Mouse (Mus musculus): ENCODE results near the gene Cacna1a. TPM values are rescaled to one million over a fixed set of nuclear protein-coding genes. Genes with fewer than 3 reads are reported as not detected.
A peak's percentile ranks its signal among the peaks of the same experiment; 100 is the strongest.

Cacna1a gene
- polyA plus RNA-seq, 1 experiment from 2014 or later: 29.8 TPM

DNA sequence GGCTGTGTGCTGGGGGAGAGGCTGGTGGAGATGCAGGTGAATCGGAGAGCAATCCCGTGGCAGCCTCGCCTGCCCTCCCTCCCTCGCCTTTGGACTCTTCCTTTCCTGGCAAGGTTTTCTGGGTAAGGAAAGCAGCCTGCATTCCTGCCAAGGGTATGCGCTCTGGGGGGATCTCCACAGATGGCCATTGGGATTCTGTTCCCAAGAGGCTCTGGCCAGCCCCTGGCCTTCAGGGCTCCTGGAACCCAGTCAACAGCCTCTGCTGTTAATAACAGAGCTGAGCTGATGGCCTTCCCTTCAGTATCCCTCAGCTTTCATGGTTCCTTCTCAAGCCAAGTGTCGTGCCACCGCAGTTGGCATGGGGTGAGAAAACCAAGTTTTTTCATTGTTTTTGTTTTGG is 51.6 kb downstream of the Cacna1a start:
- 0 out of 2 replicates have a peak, but pooled peaks cover 8% of the 10 kb centered on the region for H3K4me1 ChIP-seq (ENCODE audit: control insufficient read depth, insufficient read depth, low read length)
- no peaks in the 10 kb centered on the region for H3K27me3 ChIP-seq (ENCODE audit: control insufficient read depth, insufficient read depth, low read length)
- no peak overlapping the region for H3K27ac ChIP-seq (ENCODE audit: low read depth, low read length)
- peaks cover 8% of the 10 kb centered on the region; the same call in 1 of the 2 replicates for H3K36me3 ChIP-seq (ENCODE audit: control insufficient read depth, insufficient read depth, low read length)
- H3K4me2 ChIP-seq (ENCODE audit: low read depth, low read length): no peak overlapping the region
- H3K9me3 ChIP-seq (ENCODE audit: control insufficient read depth, low read length): no peaks in the 10 kb centered on the region
- WGBS: 88% methylated on average over 7 of the region's 7 CpGs
- H3K4me3 ChIP-seq (ENCODE audit: low read depth, low read length): no peak overlapping the region
- no peak overlapping the region for H3K9ac ChIP-seq (replicated peaks; ENCODE audit: low read depth, low read length)
- no peak for ATAC-seq (ENCODE audit: low read depth)

DNA sequence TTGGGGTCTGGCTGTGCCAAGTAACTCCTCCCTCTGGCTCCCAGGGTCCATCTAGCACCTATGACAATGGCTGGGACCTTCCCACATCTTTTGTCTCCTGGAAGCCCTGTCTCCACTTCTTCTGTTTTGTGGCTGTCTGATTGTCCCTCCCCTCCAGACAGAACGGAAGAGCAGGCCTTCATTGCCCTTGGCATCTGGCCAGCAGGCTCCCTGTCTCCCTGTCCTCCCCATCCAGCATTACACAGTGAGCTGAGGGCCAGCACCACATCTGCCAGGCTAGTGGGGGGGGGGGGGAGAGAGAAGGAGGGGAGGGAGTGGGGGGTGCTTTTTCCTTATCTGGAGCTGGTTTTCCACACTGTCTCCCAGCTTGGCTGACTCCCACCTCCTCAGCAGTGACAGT is 53.8 kb downstream of the Cacna1a start:
- H3K27ac ChIP-seq (ENCODE audit: low read depth, low read length): no peak overlapping the region
- no peaks in the 10 kb centered on the region for H3K9me3 ChIP-seq (ENCODE audit: control insufficient read depth, low read length)
- ATAC-seq (ENCODE audit: low read depth): peak; percentile 38; the same call in 1 of the 2 replicates
- peaks cover 8% of the 10 kb centered on the region; the same call in 1 of the 2 replicates for H3K36me3 ChIP-seq (ENCODE audit: control insufficient read depth, insufficient read depth, low read length)
- no peaks in the 10 kb centered on the region for H3K27me3 ChIP-seq (ENCODE audit: control insufficient read depth, insufficient read depth, low read length)
- no peak overlapping the region for H3K4me3 ChIP-seq (ENCODE audit: low read depth, low read length)
- no peak overlapping the region for H3K9ac ChIP-seq (replicated peaks; ENCODE audit: low read depth, low read length)
- H3K4me1 ChIP-seq (ENCODE audit: control insufficient read depth, insufficient read depth, low read length): 0 out of 2 replicates have a peak, but pooled peaks cover 8% of the 10 kb centered on the region
- WGBS: 7% methylated on average over 1 of the region's 1 CpGs
- H3K4me2 ChIP-seq (ENCODE audit: low read depth, low read length): no peak overlapping the region

DNA sequence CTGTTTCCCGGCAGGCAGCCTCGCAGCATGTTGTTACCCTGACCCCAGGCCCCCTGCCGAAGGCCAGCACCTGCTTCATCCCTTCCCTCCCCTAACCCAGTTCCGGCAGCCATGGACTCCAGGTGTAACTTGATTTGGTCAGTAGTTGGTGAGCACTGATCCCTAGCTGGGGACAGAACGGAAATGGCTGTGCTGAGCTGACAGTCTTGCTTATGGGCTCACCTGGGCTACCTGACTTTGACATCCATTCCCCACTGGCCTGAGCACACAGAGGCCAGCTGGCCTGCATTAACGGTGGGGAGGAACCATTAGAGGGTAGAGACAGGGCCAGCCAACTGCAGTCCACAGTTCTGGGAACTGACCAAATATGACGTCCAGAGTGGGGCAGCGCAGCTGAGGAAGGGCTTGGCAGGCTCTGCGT is 58.3 kb downstream of the Cacna1a start:
- Histone ChIP-seq H3K27ac (ENCODE audit: low read depth, low read length) (no peak overlapping the region), H3K36me3 (ENCODE audit: control insufficient read depth, insufficient read depth, low read length) (peaks cover 8% of the 10 kb centered on the region; the same call in 1 of the 2 replicates), H3K4me1 (ENCODE audit: control insufficient read depth, insufficient read depth, low read length) (0 out of 2 replicates have a peak, but pooled peaks cover 7% of the 10 kb centered on the region), H3K27me3 (ENCODE audit: control insufficient read depth, insufficient read depth, low read length) (no peaks in the 10 kb centered on the region), H3K4me2 (ENCODE audit: low read depth, low read length) (no peak overlapping the region), H3K4me3 (ENCODE audit: low read depth, low read length) (no peak overlapping the region), H3K9ac (replicated peaks; ENCODE audit: low read depth, low read length) (no peak overlapping the region), H3K9me3 (ENCODE audit: control insufficient read depth, low read length) (no peaks in the 10 kb centered on the region)
- WGBS: 90% methylated on average over 9 of the region's 9 CpGs
- no peak for ATAC-seq (ENCODE audit: low read depth)

- Histone ChIP-seq H3K9me3 (ENCODE audit: control insufficient read depth, low read length) (no peaks in the 10 kb centered on the region), H3K4me3 (ENCODE audit: low read depth, low read length) (no peak overlapping the region), H3K4me1 (ENCODE audit: control insufficient read depth, insufficient read depth, low read length) (no peaks in the 10 kb centered on the region), H3K36me3 (ENCODE audit: control insufficient read depth, insufficient read depth, low read length) (no peaks in the 10 kb centered on the region), H3K27ac (ENCODE audit: low read depth, low read length) (no peak overlapping the region), H3K4me2 (ENCODE audit: low read depth, low read length) (no peak overlapping the region), H3K27me3 (ENCODE audit: control insufficient read depth, insufficient read depth, low read length) (no peaks in the 10 kb centered on the region), H3K9ac (replicated peaks; ENCODE audit: low read depth, low read length) (no peak overlapping the region)
- WGBS: 47% methylated on average over 6 of the region's 6 CpGs
- ATAC-seq (ENCODE audit: low read depth): no peak
Observed at GRCm38 (mm10) chr8:84454532-84454931, 66.3 kb downstream of the Cacna1a start.

DNA sequence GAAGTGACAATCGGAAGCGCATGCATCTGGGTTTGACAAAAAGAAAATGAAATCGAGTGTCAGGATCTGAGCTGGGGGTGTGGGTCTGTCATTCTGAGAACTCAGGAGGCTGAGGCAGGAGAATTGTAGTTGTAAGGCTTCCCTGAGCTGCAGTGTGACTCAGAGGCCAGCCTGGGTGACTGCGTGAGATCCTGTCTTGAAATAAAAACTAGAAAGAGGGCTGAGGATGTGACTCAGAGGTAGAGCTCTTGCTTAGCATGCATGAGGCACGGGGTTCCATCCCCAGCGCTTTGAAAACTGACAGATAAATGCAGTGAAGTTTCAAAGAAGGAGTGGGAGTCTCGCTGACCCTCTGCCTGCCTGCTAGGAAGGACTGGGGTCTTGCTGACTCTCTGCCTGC is 70.6 kb downstream of the Cacna1a start:
- no peak; the same call in 1 of the 2 replicates for ATAC-seq (ENCODE audit: low read depth)
- 71% methylated on average over 7 of the region's 7 CpGs for WGBS
- H3K4me2 ChIP-seq (ENCODE audit: low read depth, low read length): no peak overlapping the region
- H3K27me3 ChIP-seq (ENCODE audit: control insufficient read depth, insufficient read depth, low read length): no peaks in the 10 kb centered on the region
- no peak overlapping the region for H3K9ac ChIP-seq (replicated peaks; ENCODE audit: low read depth, low read length)
- no peak overlapping the region; the same call in 1 of the 2 replicates for H3K27ac ChIP-seq (ENCODE audit: low read depth, low read length)
- peaks cover 17% of the 10 kb centered on the region for H3K36me3 ChIP-seq (ENCODE audit: control insufficient read depth, insufficient read depth, low read length)
- peaks cover 4% of the 10 kb centered on the region for H3K9me3 ChIP-seq (ENCODE audit: control insufficient read depth, low read length)
- no peak overlapping the region for H3K4me3 ChIP-seq (ENCODE audit: low read depth, low read length)
- H3K4me1 ChIP-seq (ENCODE audit: control insufficient read depth, insufficient read depth, low read length): no peaks in the 10 kb centered on the region

- no peak overlapping the region for H3K9ac ChIP-seq (replicated peaks; ENCODE audit: low read depth, low read length)
- no peaks in the 10 kb centered on the region for H3K27me3 ChIP-seq (ENCODE audit: control insufficient read depth, insufficient read depth, low read length)
- H3K36me3 ChIP-seq (ENCODE audit: control insufficient read depth, insufficient read depth, low read length): peaks cover 17% of the 10 kb centered on the region
- no peak overlapping the region for H3K4me2 ChIP-seq (ENCODE audit: low read depth, low read length)
- H3K4me3 ChIP-seq (ENCODE audit: low read depth, low read length): no peak overlapping the region
- ATAC-seq (ENCODE audit: low read depth): peak; percentile 74; the same call in 1 of the 2 replicates
- peak overlapping the region; percentile 40; the same call in 1 of the 2 replicates for H3K27ac ChIP-seq (ENCODE audit: low read depth, low read length)
- H3K9me3 ChIP-seq (ENCODE audit: control insufficient read depth, low read length): peaks cover 4% of the 10 kb centered on the region
- no peaks in the 10 kb centered on the region for H3K4me1 ChIP-seq (ENCODE audit: control insufficient read depth, insufficient read depth, low read length)
- 15% methylated on average over 5 of the region's 5 CpGs for WGBS
Observed at GRCm38 (mm10) chr8:84459276-84459675, 71.0 kb downstream of the Cacna1a start.

DNA sequence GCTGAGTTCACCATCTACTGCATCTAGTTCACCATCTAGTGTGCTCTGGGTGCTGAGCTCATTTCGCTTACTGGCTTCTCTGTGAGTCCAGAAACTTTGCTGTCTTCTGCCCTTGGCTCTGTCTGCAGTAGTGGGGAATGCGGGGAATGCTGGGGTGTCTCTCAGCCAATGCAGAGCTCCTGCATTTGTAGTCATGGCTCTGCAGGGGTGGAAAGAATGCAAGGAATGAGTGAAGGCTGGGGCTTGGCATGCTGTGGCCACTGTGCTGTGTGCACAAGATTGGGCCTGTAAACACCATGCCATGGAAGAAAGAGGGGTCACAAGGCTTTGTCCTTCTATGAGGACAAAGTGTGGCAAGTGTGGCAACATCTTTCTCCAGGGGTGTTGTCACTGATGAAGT is 72.5 kb downstream of the Cacna1a start:
- H3K9me3 ChIP-seq (ENCODE audit: control insufficient read depth, low read length): peaks cover 4% of the 10 kb centered on the region
- no peak overlapping the region for H3K27ac ChIP-seq (ENCODE audit: low read depth, low read length)
- WGBS: 70% methylated on average over 2 of the region's 2 CpGs
- H3K9ac ChIP-seq (replicated peaks; ENCODE audit: low read depth, low read length): no peak overlapping the region
- H3K4me1 ChIP-seq (ENCODE audit: control insufficient read depth, insufficient read depth, low read length): no peaks in the 10 kb centered on the region
- no peak overlapping the region for H3K4me3 ChIP-seq (ENCODE audit: low read depth, low read length)
- ATAC-seq (ENCODE audit: low read depth): no peak
- H3K27me3 ChIP-seq (ENCODE audit: control insufficient read depth, insufficient read depth, low read length): no peaks in the 10 kb centered on the region
- peaks cover 17% of the 10 kb centered on the region for H3K36me3 ChIP-seq (ENCODE audit: control insufficient read depth, insufficient read depth, low read length)
- H3K4me2 ChIP-seq (ENCODE audit: low read depth, low read length): no peak overlapping the region

DNA sequence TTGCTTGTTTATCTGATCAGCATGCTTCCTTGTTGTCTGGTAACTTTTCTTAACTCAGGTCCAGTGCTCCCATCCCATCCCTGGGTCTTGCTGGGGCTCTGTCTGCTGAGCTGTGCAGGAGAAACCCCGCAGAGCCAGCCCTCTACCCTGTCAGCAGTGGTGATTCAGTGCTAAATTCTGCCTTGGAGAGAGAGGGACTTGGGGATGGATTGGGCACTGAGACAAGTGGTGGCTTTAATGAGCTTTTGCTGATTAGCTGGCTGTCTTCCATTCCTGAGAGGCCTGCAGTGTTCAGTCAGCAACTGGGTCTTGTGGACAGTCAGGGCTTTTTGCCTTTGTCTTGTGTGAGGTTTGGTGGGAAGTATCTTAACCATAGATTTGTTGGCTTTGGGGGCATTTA is 78.7 kb downstream of the Cacna1a start:
- WGBS: 53% methylated on average over 1 of the region's 1 CpGs
- H3K4me3 ChIP-seq (ENCODE audit: low read depth, low read length): no peak overlapping the region
- H3K9ac ChIP-seq (replicated peaks; ENCODE audit: low read depth, low read length): no peak overlapping the region
- peaks cover 14% of the 10 kb centered on the region for H3K36me3 ChIP-seq (ENCODE audit: control insufficient read depth, insufficient read depth, low read length)
- 0 out of 2 replicates have a peak, but pooled peaks cover 5% of the 10 kb centered on the region for H3K4me1 ChIP-seq (ENCODE audit: control insufficient read depth, insufficient read depth, low read length)
- H3K4me2 ChIP-seq (ENCODE audit: low read depth, low read length): no peak overlapping the region
- ATAC-seq (ENCODE audit: low read depth): peak; percentile 41; the same call in 1 of the 2 replicates
- no peak overlapping the region for H3K27ac ChIP-seq (ENCODE audit: low read depth, low read length)
- no peaks in the 10 kb centered on the region for H3K27me3 ChIP-seq (ENCODE audit: control insufficient read depth, insufficient read depth, low read length)
- H3K9me3 ChIP-seq (ENCODE audit: control insufficient read depth, low read length): no peaks in the 10 kb centered on the region

DNA sequence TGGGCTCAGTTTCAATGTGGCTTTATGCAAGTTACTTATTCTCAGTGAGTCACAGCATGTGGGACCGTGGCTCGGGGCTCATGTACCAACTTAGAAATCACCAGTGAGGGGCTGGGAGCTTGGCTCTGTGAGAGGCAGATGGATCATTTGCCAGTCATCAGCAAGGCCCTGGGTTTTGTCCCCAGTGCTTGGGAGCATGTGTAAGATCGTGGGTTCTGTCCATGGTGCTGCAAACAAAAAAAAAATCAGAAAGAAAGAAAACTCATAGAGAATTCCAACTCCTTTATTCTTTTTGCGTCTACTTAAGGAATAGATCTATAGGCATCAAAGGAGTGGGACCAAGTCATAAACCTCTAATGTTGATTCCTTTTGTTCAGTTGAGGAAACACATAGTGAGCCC is 80.8 kb downstream of the Cacna1a start:
- no peaks in the 10 kb centered on the region for H3K9me3 ChIP-seq (ENCODE audit: control insufficient read depth, low read length)
- no peak overlapping the region for H3K9ac ChIP-seq (replicated peaks; ENCODE audit: low read depth, low read length)
- no peaks in the 10 kb centered on the region for H3K27me3 ChIP-seq (ENCODE audit: control insufficient read depth, insufficient read depth, low read length)
- WGBS: 87% methylated on average over 4 of the region's 4 CpGs
- no peak overlapping the region for H3K27ac ChIP-seq (ENCODE audit: low read depth, low read length)
- H3K36me3 ChIP-seq (ENCODE audit: control insufficient read depth, insufficient read depth, low read length): peaks cover 3% of the 10 kb centered on the region; the same call in 1 of the 2 replicates
- no peak for ATAC-seq (ENCODE audit: low read depth)
- H3K4me1 ChIP-seq (ENCODE audit: control insufficient read depth, insufficient read depth, low read length): 0 out of 2 replicates have a peak, but pooled peaks cover 5% of the 10 kb centered on the region
- H3K4me2 ChIP-seq (ENCODE audit: low read depth, low read length): no peak overlapping the region
- H3K4me3 ChIP-seq (ENCODE audit: low read depth, low read length): no peak overlapping the region

Measured in neural tube, embryonic 14.5 days (tissue).